In genomic region chr9:70520651-70521050, GRCm38 (mm10) we compare ENCODE assay signal across 22 mouse cellular contexts.
"Had no signal": no experiment of that assay in that cellular context is flagged by ENCODE, and none has a peak within 500 bp of the region (broad histone marks: within the 10 kb centered on the region; RNA-seq: fewer than 3 reads in every experiment).

No protein-coding gene starts in this region.

- H3K36me3 ChIP-seq: heart, embryonic 10.5 days; heart, embryonic 12.5 days; hindbrain, embryonic 10.5 days; hindbrain, embryonic 12.5 days; intestine, embryonic 15.5 days; limb, embryonic 10.5 days; limb, embryonic 12.5 days; liver, embryonic 13.5 days; liver, embryonic 15.5 days had no signal

- H3K4me1 ChIP-seq: heart, embryonic 10.5 days; heart, embryonic 12.5 days; hindbrain, embryonic 10.5 days; hindbrain, embryonic 12.5 days; intestine, embryonic 15.5 days; limb, embryonic 10.5 days; limb, embryonic 12.5 days; liver, embryonic 13.5 days; liver, embryonic 15.5 days had no signal

- H3K27ac ChIP-seq: gastrocnemius, adult 2 months; heart, adult 2 months; heart, embryonic 10.5 days; hindbrain, embryonic 10.5 days; hindbrain, embryonic 12.5 days; hindbrain, embryonic 14.5 days; intestine, embryonic 15.5 days; layer of hippocampus, adult 2 months; left cerebral cortex, adult 2 months; limb, embryonic 10.5 days; limb, embryonic 12.5 days; liver, embryonic 13.5 days; liver, embryonic 15.5 days had no signal

- DNase-seq: gastrocnemius, adult 2 months; gastrocnemius, postnatal 10 days; gastrocnemius, postnatal 25 days; heart, adult 2 months; heart, postnatal 10 days; heart, postnatal 4 days; kidney, postnatal 10 days; kidney, postnatal 4 days; liver; liver, embryonic 13.5 days; liver, postnatal 0 days had no signal

- H3K27me3 ChIP-seq: heart, embryonic 12.5 days; hindbrain, embryonic 12.5 days; intestine, embryonic 15.5 days; limb, embryonic 12.5 days; liver, embryonic 13.5 days; liver, embryonic 15.5 days had no signal

- H3K4me3 ChIP-seq: gastrocnemius, adult 2 months; heart, adult 2 months; heart, embryonic 10.5 days; heart, embryonic 12.5 days; hindbrain, embryonic 10.5 days; hindbrain, embryonic 12.5 days; intestine, embryonic 15.5 days; layer of hippocampus, adult 2 months; left cerebral cortex, adult 2 months; limb, embryonic 10.5 days; limb, embryonic 12.5 days; liver, embryonic 13.5 days; liver, embryonic 15.5 days had no signal
